Mouse (Mus musculus): Measurements from ENCODE around the gene Baiap2.

Baiap2 gene

DNA sequence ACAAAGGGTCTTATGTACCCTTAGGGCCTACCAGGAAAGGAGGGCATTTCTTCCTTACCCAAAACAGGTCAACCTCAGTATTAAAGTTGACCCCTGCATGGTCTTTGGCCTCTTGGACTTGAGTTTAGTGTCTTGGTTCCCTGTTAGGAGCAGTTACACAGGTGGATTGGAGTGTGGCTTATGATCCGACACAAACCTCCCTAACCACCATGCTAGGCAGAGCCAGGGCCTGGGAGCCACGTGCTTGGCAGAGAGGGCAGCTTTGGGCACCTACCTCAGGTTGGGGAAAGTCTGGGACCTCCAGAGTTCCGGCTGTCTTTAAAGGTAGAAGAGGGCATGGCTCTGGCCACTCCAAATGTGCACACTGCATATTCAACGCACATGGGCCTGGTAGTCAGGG lies 23.1 kb upstream of the Baiap2 start:
- in situ Hi-C loops (cut with MboI, MseI) = loop anchor here (5.0 kb wide), 2 partner anchors 73 to 78 kb away; no protein-coding TSS in a partner anchor

- in situ Hi-C loops (cut with MboI, MseI) = loop anchor here (5.0 kb wide), 2 partner anchors 72 to 77 kb away; no protein-coding TSS in a partner anchor
Observed at GRCm38 (mm10) chr11:119919897-119920296, 22.7 kb upstream of the Baiap2 start.

DNA sequence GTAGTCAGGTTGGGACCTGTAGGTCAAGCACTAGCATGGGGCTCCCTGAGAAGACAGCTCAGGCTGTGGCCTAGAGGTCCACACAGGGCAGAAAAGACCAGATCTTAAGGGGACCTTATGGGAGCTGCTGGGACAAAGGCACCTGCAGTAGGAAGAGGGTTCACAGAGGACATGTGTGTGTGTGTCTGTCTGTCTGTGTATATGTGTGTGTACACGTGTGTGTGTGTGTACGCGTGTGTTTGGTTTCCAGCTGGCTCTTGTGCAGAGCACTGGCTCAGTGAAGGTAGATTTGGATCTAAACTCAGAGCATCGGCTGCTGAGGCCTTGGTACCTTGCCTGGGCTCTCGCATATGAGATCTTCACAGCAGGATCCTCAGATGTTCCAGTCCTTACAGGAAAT lies 21.9 kb upstream of the Baiap2 start:
- in situ Hi-C loops (cut with MboI, MseI) = no loop called here

DNA sequence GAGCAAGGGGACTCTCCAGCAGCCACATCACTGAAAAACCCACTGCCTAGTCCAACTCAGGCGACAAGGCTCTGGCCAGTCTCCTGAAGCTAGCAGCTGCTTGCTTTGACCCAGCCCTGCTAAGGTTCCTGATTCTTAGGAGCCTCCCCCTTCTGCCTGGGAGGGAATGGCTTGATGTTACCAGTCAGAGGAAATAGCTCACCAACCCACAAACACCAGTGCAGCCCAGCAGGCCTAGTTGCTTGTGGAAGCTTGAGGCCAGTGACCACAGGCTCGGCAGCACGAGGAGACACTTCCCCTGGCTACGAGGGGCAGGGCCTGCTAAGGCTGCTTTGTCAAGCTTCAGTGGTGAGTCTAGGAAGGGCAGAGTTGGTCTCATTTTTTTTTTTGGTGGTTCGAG lies 17.4 kb upstream of the Baiap2 start:
- in situ Hi-C loops (cut with MboI, MseI) = no loop called here

DNA sequence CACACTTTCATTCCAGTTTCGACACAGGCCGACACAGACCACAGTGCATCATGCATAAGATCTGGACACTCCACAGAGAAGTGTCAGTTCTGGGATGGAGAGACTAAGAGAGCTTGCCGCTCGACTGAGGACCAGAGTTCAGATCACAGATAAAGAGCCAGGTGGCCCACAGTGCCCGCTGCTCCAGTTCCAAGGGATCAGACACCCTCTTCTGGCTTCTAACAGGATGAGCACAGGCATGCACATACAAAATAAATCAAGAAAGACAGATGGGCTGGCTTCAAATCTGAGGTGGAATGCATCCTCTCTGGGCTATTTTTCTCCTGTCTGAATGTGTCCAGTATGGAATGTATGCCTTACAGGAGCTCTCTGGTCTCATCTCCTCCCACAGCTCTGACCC lies 15.8 kb upstream of the Baiap2 start:
- in situ Hi-C loops (cut with MboI, MseI) = no loop called here

GRCm38 (mm10) chr11:119928023-119928681 lies 14.4 kb upstream of the Baiap2 start:
- in situ Hi-C loops (cut with MboI, MseI) = no loop called here

GRCm38 (mm10) chr11:119929603-119930265 lies 12.8 kb upstream of the Baiap2 start:
- in situ Hi-C loops (cut with MboI, MseI) = no loop called here

DNA sequence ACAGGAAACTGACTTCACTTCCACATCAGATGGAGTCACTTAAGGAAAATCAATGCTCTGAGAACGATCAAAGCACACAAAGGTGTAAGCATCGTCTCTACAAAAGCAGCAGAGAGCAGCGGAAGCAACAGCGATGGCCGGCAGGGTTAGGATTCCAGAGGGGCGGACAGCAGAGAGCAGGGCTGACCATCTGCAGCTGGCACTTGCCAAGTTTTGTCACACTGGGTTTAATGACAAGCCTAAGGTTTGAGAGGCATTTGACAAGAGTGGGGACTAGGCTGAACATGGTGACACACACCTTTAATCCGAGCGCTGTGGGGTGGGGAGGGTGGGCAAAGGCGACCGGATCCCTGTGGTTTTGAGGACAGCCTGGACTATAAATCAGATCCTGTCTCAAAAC lies 10.8 kb upstream of the Baiap2 start:
- in situ Hi-C loops (cut with MboI, MseI) = no loop called here

DNA sequence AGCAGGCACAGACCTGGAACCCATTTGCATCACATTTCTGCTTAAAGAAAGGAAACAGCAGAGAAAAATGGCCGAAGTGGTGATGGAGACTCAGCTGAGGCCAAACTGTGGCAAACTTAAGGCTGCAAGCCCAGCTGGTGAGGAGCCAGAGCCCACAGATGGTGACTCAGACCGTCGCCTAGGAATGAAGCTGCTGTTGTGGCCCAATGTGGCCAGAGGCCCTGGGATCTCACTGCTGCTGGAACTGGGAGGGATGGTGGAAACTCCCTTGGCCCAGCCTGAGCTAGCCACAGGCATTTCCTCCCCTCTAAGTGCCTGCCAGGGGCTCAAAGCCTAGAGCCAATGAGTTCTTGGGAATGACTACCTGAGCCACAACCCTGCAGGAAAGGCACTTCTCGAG lies 9.4 kb upstream of the Baiap2 start:
- in situ Hi-C loops (cut with MboI, MseI) = no loop called here

GRCm38 (mm10) chr11:119933819-119934583 lies 8.6 kb upstream of the Baiap2 start:
- in situ Hi-C loops (cut with MboI, MseI) = no loop called here

GRCm38 (mm10) chr11:119934773-119935172 lies 7.8 kb upstream of the Baiap2 start:
- in situ Hi-C loops (cut with MboI, MseI) = no loop called here

DNA sequence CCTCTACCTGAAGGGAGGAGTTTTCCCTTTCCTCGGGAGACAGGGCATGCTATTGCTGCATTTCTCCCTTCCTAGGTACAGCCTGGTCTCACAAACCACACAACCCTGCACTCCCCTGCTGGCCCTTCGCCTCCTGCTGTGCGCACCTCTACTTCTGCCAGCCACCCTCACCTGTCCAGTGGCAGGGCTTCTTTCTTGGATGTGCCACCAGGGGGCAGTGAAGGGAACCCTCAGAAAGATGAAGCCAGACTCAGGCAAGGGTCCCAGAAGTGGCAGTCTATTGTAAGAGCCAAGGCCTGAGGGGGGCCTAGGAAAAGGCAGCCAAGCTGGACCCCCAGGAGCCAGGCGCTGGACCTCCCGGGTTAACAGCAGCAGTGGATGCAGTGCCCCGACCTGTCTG lies 7.1 kb upstream of the Baiap2 start:
- in situ Hi-C loops (cut with MboI, MseI) = no loop called here

GRCm38 (mm10) chr11:119936456-119936855 lies 6.1 kb upstream of the Baiap2 start:
- in situ Hi-C loops (cut with MboI, MseI) = no loop called here

- in situ Hi-C loops (cut with MboI, MseI) = no loop called here
Observed at GRCm38 (mm10) chr11:119937216-119937615, 5.3 kb upstream of the Baiap2 start.

- in situ Hi-C loops (cut with MboI, MseI) = no loop called here
Observed at GRCm38 (mm10) chr11:119937772-119938502, 4.6 kb upstream of the Baiap2 start.

- in situ Hi-C loops (cut with MboI, MseI) = no loop called here
Observed at GRCm38 (mm10) chr11:119939073-119939710, 3.4 kb upstream of the Baiap2 start.

DNA sequence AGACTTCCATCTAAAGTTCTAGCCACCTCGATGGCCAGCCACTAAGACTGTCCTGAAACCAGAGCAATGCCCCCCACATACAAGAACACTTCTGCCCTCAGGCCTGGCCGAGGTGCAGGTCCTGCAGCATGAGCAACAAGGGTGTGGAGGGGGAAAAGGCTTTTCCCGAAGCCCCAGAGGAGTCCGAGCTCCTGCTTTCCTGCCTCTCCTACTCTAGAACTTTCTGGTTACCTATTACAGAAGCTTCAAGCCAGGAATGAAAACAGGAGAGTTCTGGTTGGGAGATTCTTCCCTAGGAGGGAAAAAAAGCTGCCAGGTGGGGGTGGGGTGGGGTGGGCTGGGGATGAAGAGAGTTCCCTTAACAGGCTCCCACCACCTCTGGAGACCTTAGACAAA lies 2.9 kb upstream of the Baiap2 start:
- in situ Hi-C loops (cut with MboI, MseI) = no loop called here

- in situ Hi-C loops (cut with MboI, MseI) = no loop called here
Observed at GRCm38 (mm10) chr11:119940142-119940541, 2.4 kb upstream of the Baiap2 start.

DNA sequence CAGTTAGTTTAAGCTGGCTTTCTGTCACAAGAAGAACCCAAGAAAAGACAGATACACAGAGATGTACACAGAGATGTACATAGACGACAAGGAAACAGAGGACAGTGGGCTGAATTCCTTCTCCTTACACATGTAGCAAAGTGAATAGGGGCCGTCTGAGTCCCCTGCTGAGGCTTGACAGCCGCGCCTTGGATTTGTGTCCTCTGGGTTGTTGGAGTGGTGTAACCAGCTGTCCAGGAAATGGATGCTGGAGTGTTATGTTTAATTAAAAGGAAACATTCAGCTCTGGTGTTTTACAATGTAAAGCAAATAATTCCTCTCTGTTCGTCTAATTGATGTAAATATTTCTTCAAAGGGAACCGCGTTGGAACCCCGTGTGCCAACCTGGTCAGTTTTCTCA lies 769 bp upstream of the Baiap2 start:
- in situ Hi-C loops (cut with MboI, MseI) = no loop called here

DNA sequence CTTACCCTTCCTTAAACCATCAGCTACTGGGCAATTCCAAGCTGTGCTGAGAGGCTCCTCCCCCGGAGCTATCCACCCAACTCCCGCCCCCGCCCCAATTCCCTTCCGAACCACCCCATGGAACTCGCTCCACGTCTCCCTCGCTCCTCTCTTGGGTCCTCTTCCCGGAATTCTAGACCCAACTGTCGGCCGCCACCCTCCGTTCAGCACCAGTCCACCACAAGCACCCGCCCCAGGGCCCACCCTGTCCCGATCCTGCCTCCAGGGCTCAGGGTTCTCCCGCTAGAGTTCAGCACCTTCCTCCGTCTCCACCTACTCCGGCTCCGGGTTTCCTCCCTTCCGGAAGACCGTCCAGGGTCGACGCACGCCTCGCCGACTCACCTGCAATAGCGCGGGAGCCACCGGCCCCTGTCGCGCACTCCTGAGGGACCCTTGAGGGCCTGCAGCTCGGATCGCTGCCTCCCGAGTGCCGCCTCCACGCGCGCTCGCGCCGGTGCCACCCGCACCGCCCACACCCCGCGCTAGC lies 299 bp upstream of the Baiap2 start:
- in situ Hi-C loops (cut with MboI, MseI) = no loop called here

DNA sequence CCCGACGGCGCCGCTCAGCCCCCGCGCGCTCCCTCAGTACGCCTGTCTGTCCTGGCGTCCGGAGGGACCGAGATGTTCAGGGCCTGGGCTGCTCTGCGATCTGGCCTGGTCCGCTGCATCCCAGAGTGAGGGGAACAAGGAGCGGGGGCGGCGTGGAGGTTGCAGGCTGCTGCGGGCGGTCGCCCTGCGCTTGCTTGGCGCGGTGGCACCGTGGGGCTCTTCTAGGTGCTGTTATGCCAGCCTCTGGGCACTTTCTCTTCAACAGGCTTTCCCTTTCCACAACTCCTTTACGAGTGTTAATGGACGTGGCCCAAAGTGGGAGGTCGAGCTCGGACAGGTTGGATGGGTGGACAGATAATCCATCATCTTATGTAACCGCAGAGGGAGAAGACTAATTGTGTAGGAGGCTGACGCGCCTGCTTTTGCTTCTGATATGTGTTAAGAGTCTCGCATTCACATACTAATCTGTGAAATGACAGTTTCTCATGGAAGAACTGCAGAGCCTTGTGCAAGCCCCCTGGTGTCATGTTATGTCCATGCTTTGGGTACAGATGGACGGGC lies 945 bp downstream of the Baiap2 start:
- in situ Hi-C loops (cut with MboI, MseI) = no loop called here

All from T-helper 17 cell (primary cell).